Mouse (Mus musculus): ENCODE data around the gene Coro1a.
"Not testable (repeated sequence)": the region's sequence is repeated elsewhere in the genome, so short reads cannot be mapped to it uniquely, and the experiment has no call there.

Coro1a gene

GRCm38 (mm10) chr7:126707442-126708174, at the start of gene Coro1a:
Gene Coro1a (minus strand): TSS chr7:126707787.
- peak; percentile 31 for DNase-seq

- peak; percentile 82 for DNase-seq
These were observed 47.3 kb upstream of the Coro1a start for GRCm38 (mm10) chr7:126754866-126755265.

- no peak for DNase-seq
These were observed 42.2 kb upstream of the Coro1a start for GRCm38 (mm10) chr7:126749582-126750343.

GRCm38 (mm10) chr7:126748824-126749223, 41.2 kb upstream of the Coro1a start:
- no peak for DNase-seq

GRCm38 (mm10) chr7:126746798-126747197, 39.2 kb upstream of the Coro1a start:
- peak; percentile 50 for DNase-seq

- peak; percentile 34 for DNase-seq
These were observed 38.5 kb upstream of the Coro1a start for GRCm38 (mm10) chr7:126746066-126746465.

GRCm38 (mm10) chr7:126741964-126742482, 34.4 kb upstream of the Coro1a start:
- no peak for DNase-seq

- no peak for DNase-seq
These were observed 33.9 kb upstream of the Coro1a start for GRCm38 (mm10) chr7:126741452-126741851.

- no peak for DNase-seq
These were observed 33.4 kb upstream of the Coro1a start for GRCm38 (mm10) chr7:126740977-126741376.

- DNase-seq = no peak
These were observed 32.6 kb upstream of the Coro1a start for GRCm38 (mm10) chr7:126740132-126740735.

GRCm38 (mm10) chr7:126739551-126739950, 32.0 kb upstream of the Coro1a start:
- no peak for DNase-seq

- DNase-seq = no peak
These were observed 28.5 kb upstream of the Coro1a start for GRCm38 (mm10) chr7:126736122-126736521.

GRCm38 (mm10) chr7:126730256-126730789, 22.7 kb upstream of the Coro1a start:
- DNase-seq = not testable (repeated sequence)

GRCm38 (mm10) chr7:126725667-126726066, 18.1 kb upstream of the Coro1a start:
- no peak for DNase-seq

GRCm38 (mm10) chr7:126725077-126725476, 17.5 kb upstream of the Coro1a start:
- no peak for DNase-seq

- DNase-seq = no peak
These were observed 14.0 kb upstream of the Coro1a start for GRCm38 (mm10) chr7:126721635-126722034.

- DNase-seq = no peak
These were observed 11.3 kb upstream of the Coro1a start for GRCm38 (mm10) chr7:126718787-126719337.

- DNase-seq = no peak
These were observed 10.0 kb upstream of the Coro1a start for GRCm38 (mm10) chr7:126717566-126717965.

GRCm38 (mm10) chr7:126715679-126716078, 8.1 kb upstream of the Coro1a start:
- DNase-seq = no peak

GRCm38 (mm10) chr7:126711910-126712309, 4.3 kb upstream of the Coro1a start:
- DNase-seq = no peak

GRCm38 (mm10) chr7:126710266-126710665, 2.7 kb upstream of the Coro1a start:
- DNase-seq = no peak

GRCm38 (mm10) chr7:126708175-126708952, 777 bp upstream of the Coro1a start:
- no peak for DNase-seq

Data from liver (tissue).